Comparison of ENCODE assay signal across 10 mouse cellular contexts in the genomic region with DNA sequence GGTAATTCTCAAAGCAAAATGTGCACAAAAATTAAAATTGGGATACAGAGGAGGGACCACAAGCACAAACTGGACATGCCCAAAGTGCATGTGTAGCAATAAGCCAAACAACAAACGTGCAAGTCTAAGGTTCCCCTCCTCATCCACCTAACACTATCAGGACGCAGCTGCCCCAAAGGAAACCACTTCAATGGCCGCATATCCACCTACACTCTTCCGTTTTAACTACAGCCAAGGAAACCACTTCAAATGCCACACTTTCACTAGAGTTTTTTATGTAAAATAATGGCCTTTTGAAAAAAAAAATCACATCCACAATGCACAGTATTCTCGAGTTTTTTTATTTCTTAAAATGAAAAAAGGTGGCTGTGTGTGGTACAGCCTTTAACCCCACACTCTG. TPM values are rescaled to one million over a fixed set of nuclear protein-coding genes. Genes with fewer than 3 reads are reported as not detected.
DNase-seq lines count a peak whose midpoint lies in the region; ATAC-seq and TF ChIP-seq lines count a peak whose summit lies in the region.
"Had no signal": no experiment of that assay in that cellular context is flagged by ENCODE, and none has a peak within 500 bp of the region (broad histone marks: within the 10 kb centered on the region; RNA-seq: fewer than 3 reads in every experiment).

No protein-coding gene starts in this region.

- no peak for TF ChIP-seq POLR2A in kidney, adult 2 months (IDR thresholded peaks at IDR 0.05; ENCODE audit: low read depth, low read length)
- TF ChIP-seq POLR2A in testis, adult 2 months (IDR thresholded peaks at IDR 0.05; ENCODE audit: control insufficient read depth, low read depth, low read length): no peak

- H3K27ac ChIP-seq in kidney, adult 2 months (ENCODE audit: insufficient read depth, low read depth, low read length): peak overlapping the region; percentile 24; the same call in 1 of the 2 replicates
- H3K27ac ChIP-seq in testis, adult 2 months (ENCODE audit: control insufficient read depth, insufficient read depth, low read depth, low read length): peak overlapping the region; percentile 85
- H3K27ac ChIP-seq in stomach, postnatal 0 days (replicated peaks): peak overlapping the region; percentile 13; the same call in 1 of the 2 replicates

- no peaks in the 10 kb centered on the region for H3K9me3 ChIP-seq in stomach, postnatal 0 days (ENCODE audit: control insufficient read depth, low read length)

- 52% methylated on average over 5 of the region's 5 CpGs for WGBS in kidney, adult 2 months
- WGBS in stomach, postnatal 0 days: 75% methylated on average over 5 of the region's 5 CpGs

- TF ChIP-seq EP300 in stomach, postnatal 0 days (optimal IDR thresholded peaks at IDR 0.05): no peak

- ATAC-seq in granulocyte monocyte progenitor cell, adult 5-6 weeks (replicated peaks; ENCODE audit: poor library complexity, severe bottlenecking): peak; percentile 40
- ATAC-seq in stomach, postnatal 0 days (ENCODE audit: low FRiP score, low TSS enrichment): no peak

- no peak overlapping the region for H3K4me3 ChIP-seq in kidney, adult 2 months (ENCODE audit: insufficient read depth, low read depth, low read length)
- no peak overlapping the region for H3K4me3 ChIP-seq in testis, adult 2 months (ENCODE audit: control insufficient read depth, low read depth, low read length)
- no peak overlapping the region for H3K4me3 ChIP-seq in stomach, postnatal 0 days (ENCODE audit: low read depth, low read length)

- peaks cover 4% of the 10 kb centered on the region; the same call in 1 of the 2 replicates for H3K36me3 ChIP-seq in kidney, adult 2 months (ENCODE audit: control insufficient read depth, insufficient read depth, low read length)
- no peaks in the 10 kb centered on the region for H3K36me3 ChIP-seq in testis, adult 2 months (ENCODE audit: control insufficient read depth, insufficient read depth, low read length)
- H3K36me3 ChIP-seq in stomach, postnatal 0 days (ENCODE audit: control insufficient read depth, insufficient read depth, low read length): 0 out of 2 replicates have a peak, but pooled peaks cover 4% of the 10 kb centered on the region

- H3K4me1 ChIP-seq in kidney, adult 2 months (ENCODE audit: control insufficient read depth, insufficient read depth, low read length): peaks cover 49% of the 10 kb centered on the region
- peaks cover 8% of the 10 kb centered on the region for H3K4me1 ChIP-seq in testis, adult 2 months (ENCODE audit: control insufficient read depth, insufficient read depth, low read length)
- peaks cover 6% of the 10 kb centered on the region for H3K4me1 ChIP-seq in stomach, postnatal 0 days (replicated peaks; ENCODE audit: control insufficient read depth, insufficient read depth)

- DNase-seq in kidney, adult 2 months: no peak
- no peak for DNase-seq in kidney, adult 11 months
- DNase-seq in testis, postnatal 10 days (ENCODE audit: low spot score): no peak
- no peak for DNase-seq in stomach, postnatal 0 days (ENCODE audit: low spot score)
- DNase-seq in spleen, postnatal 10 days (ENCODE audit: low spot score in 2 of 2): no peak
- DNase-seq: cerebellum, adult 8-10 months; kidney, postnatal 4 days; thymus, postnatal 36 days had no signal

- no peak overlapping the region for H3K4me2 ChIP-seq in stomach, postnatal 0 days (replicated peaks; ENCODE audit: low read depth)

- H3K9ac ChIP-seq in stomach, postnatal 0 days (ENCODE audit: low read length): no peak overlapping the region

- TF ChIP-seq CTCF in kidney, adult 2 months (conservative IDR thresholded peaks at IDR 0.05; ENCODE audit: insufficient read depth, insufficient read length, low read depth, low read length): no peak
- TF ChIP-seq CTCF in testis, adult 2 months (IDR thresholded peaks at IDR 0.05; ENCODE audit: control insufficient read depth, insufficient read depth, insufficient replicate concordance, low read depth, low read length): no peak
- no peak for TF ChIP-seq CTCF in stomach, postnatal 0 days (IDR thresholded peaks at IDR 0.05; ENCODE audit: low read depth)

- H3K27me3 ChIP-seq in kidney, adult 2 months (replicated peaks; ENCODE audit: control insufficient read depth, insufficient read depth, low read length): no peaks in the 10 kb centered on the region
- H3K27me3 ChIP-seq in testis, adult 2 months (ENCODE audit: control insufficient read depth, insufficient read depth, low read length): no peaks in the 10 kb centered on the region
- no peaks in the 10 kb centered on the region for H3K27me3 ChIP-seq in stomach, postnatal 0 days (ENCODE audit: control insufficient read depth, insufficient read depth, low read length)

RNA-seq across cellular contexts. Expression of a gene that starts 10.8 kb away (rescaled TPM):
- 33.9 and 36.9 TPM in 2 replicates for polyA plus RNA-seq in kidney, adult 2 months (2012; rRNA removed)
- polyA plus RNA-seq in testis, adult 2 months (2012; rRNA removed): 17.7 and 20.6 TPM in 2 replicates
- 42.3 and 47.5 TPM in 2 replicates for total RNA-seq in granulocyte monocyte progenitor cell, adult 5-6 weeks (2014; fragmentation: Nextera tagmentation)
- total RNA-seq in granulocyte monocyte progenitor cell, adult 5-6 weeks (2017): 93.8 and 118 TPM in 2 replicates
- polyA plus RNA-seq in stomach, postnatal 0 days (2015; fragmentation: Nextera tagmentation; extraction: Ambion mirVana): 15.9 and 18.0 TPM in 2 replicates

Comparison
In these comparisons a context has a peak if more than half of its experiments do, and no peak if none do; other contexts are left out.
1. H3K27ac ChIP-seq: peak in every context shown above with its lines; median percentile 85 in testis, adult 2 months; 24 in kidney, adult 2 months; 13 in stomach, postnatal 0 days.